Mouse (Mus musculus): ENCODE data around the gene Lmo2. TPM values are rescaled to one million over a fixed set of nuclear protein-coding genes. Genes with fewer than 3 reads are reported as not detected.
A peak's percentile ranks its signal among the peaks of the same experiment; 100 is the strongest.

The Lmo2 gene
- total and polyA plus RNA-seq, 2 experiments = 3.8 to 4.5 TPM

DNA sequence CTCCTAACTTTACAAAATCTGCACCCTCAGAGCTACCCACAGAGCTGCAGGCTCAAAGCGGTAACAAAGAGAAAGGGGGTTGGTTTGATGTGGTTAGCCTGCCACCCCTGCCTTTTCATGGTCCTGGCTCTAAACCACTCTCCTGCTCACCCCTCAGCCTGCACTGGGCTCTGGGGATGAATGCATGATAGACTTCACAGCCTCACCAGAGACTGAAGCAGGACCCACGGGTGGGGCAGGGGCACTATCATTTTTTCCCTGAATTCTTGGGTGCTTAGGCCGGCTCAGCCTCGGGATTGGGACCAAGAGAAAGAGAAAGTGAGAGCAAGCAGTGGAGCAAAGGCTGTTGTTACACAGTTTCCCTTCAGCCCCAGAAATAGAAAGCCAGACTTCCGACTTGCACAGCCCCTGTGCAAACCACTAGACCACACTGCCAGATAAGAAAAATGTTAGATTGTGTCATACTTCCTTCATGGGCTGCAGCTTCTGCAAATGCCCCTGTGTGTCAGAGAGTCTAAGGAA is 12.2 kb upstream of the Lmo2 start:
- no peak for TF ChIP-seq POLR2A (IDR thresholded peaks at IDR 0.05; ENCODE audit: extremely low read depth, insufficient read depth, low read length)
- TF ChIP-seq CTCF (IDR thresholded peaks at IDR 0.05; ENCODE audit: low read depth, low read length) = no peak
- Histone ChIP-seq H3K4me3 (ENCODE audit: insufficient read depth, low read depth, low read length) (no peak overlapping the region), H3K27ac (replicated peaks; ENCODE audit: insufficient read depth, low read depth, low read length) (no peak overlapping the region), H3K36me3 (ENCODE audit: control insufficient read depth, insufficient read depth, low read length) (no peaks in the 10 kb centered on the region), H3K9ac (ENCODE audit: low read depth, low read length) (no peak overlapping the region), H3K4me1 (ENCODE audit: control insufficient read depth, insufficient read depth, low read length) (no peaks in the 10 kb centered on the region), H3K79me2 (ENCODE audit: control insufficient read depth, insufficient read depth, low read length) (no peaks in the 10 kb centered on the region), H3K27me3 (ENCODE audit: control insufficient read depth, insufficient read depth, low read length) (no peaks in the 10 kb centered on the region)
- 74% methylated on average over 5 of the region's 5 CpGs for WGBS
- peak; percentile 12 for DNase-seq (ENCODE audit: extremely low read depth, low read depth, low spot score)

DNA sequence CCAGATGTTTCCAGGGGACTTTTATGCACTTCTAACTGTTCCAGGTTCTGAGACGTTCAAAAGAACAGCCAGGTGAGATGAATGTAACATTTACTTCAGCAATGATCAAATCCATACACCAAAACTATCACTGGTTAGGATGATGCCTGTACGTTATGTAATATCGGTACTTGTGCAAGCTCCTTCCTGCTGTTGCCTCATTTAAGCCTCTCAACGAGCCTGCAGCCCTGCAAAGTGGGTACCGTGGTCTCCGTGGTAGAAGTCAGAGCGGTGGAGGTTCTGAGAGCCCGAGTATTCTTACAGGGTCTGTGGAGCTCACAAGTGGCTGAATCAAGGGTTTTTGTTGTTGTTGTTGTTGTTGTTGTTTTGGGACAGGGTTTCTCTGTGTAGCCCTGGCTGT is 10.9 kb upstream of the Lmo2 start:
- H3K36me3 ChIP-seq (ENCODE audit: control insufficient read depth, insufficient read depth, low read length) = no peaks in the 10 kb centered on the region
- H3K27ac ChIP-seq (replicated peaks; ENCODE audit: insufficient read depth, low read depth, low read length) = no peak overlapping the region
- WGBS = 85% methylated on average over 8 of the region's 8 CpGs
- TF ChIP-seq CTCF (IDR thresholded peaks at IDR 0.05; ENCODE audit: low read depth, low read length) (no peak), POLR2A (IDR thresholded peaks at IDR 0.05; ENCODE audit: extremely low read depth, insufficient read depth, low read length) (no peak)
- H3K4me1 ChIP-seq (ENCODE audit: control insufficient read depth, insufficient read depth, low read length) = no peaks in the 10 kb centered on the region
- H3K9ac ChIP-seq (ENCODE audit: low read depth, low read length) = no peak overlapping the region
- H3K4me3 ChIP-seq (ENCODE audit: insufficient read depth, low read depth, low read length) = no peak overlapping the region
- no peak for DNase-seq (ENCODE audit: extremely low read depth, low read depth, low spot score)
- no peaks in the 10 kb centered on the region for H3K79me2 ChIP-seq (ENCODE audit: control insufficient read depth, insufficient read depth, low read length)
- no peaks in the 10 kb centered on the region for H3K27me3 ChIP-seq (ENCODE audit: control insufficient read depth, insufficient read depth, low read length)

DNA sequence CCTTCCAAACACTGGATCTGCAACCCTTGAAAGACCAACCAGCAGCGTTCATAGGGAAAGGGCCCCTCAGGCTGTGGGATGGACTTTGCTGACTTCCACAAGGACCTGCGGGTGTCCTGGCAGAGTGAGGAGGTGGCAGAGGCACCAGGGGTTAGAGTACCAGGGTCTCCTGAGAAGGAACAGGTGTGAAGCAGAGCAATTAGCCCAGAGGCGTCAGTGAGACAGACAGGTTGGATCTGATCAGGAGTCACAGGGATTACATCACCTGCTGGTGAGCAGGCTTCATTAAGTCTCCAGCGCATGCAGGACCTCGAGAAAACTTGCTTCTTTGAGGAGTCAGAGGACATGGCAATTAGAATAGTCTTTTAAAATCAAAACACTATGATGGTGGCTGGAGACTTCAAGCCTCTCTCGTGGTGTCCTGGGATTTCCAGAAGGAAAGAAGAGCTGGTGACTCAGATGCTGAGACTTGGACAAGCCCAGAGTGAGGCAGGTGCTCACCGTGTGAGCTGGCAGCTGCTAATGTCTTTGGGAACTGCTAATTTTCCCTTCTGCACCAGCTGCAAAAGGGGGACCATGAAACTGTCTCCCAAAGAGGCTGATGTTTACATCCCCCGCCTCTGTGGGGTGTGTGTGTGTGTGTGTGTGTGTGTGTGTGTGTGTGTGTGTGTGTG is 9.7 kb upstream of the Lmo2 start:
- Histone ChIP-seq H3K4me3 (ENCODE audit: insufficient read depth, low read depth, low read length) (no peak overlapping the region), H3K9ac (ENCODE audit: low read depth, low read length) (no peak overlapping the region), H3K27ac (replicated peaks; ENCODE audit: insufficient read depth, low read depth, low read length) (no peak overlapping the region), H3K79me2 (ENCODE audit: control insufficient read depth, insufficient read depth, low read length) (no peaks in the 10 kb centered on the region), H3K4me1 (ENCODE audit: control insufficient read depth, insufficient read depth, low read length) (no peaks in the 10 kb centered on the region), H3K36me3 (ENCODE audit: control insufficient read depth, insufficient read depth, low read length) (no peaks in the 10 kb centered on the region), H3K27me3 (ENCODE audit: control insufficient read depth, insufficient read depth, low read length) (no peaks in the 10 kb centered on the region)
- TF ChIP-seq CTCF (IDR thresholded peaks at IDR 0.05; ENCODE audit: low read depth, low read length) = no peak
- no peak for TF ChIP-seq POLR2A (IDR thresholded peaks at IDR 0.05; ENCODE audit: extremely low read depth, insufficient read depth, low read length)
- WGBS = 72% methylated on average over 8 of the region's 8 CpGs
- DNase-seq (ENCODE audit: extremely low read depth, low read depth, low spot score) = no peak

DNA sequence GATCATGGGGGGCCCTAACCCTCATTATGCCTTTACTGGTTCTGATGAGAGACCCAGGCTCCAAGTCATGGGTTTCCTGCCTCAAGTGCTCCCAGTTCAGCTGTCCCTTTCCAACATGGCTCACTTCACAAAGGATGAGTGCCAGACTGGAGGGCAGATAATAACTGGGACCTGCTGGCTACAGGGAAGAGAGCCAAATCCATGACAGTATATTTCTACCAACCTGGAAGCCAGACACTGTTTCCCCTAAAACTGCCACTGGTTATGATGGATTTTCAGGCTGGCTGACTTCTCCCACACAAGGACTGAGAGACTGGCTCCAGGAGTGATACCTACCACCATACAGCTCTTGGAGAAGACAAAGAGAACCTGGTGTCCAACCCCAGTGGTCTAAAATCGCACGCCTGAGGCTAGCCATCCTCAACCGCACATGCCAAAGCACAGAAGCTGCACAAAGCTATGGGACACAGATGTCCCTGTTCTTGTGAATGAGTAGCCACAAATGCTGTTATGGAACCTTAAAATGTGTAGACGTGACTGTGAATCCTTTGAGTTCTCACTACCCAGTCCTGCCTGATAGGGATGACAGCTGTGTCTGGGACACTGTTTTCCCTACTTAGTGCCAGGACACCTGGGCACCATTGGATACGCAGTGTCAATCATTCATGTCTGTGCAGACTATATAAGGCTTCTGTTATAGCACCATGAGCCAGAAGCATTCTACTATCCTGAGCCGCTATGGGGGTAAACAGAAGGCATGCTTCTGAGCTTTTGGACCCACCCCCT is 4.5 kb upstream of the Lmo2 start:
- Histone ChIP-seq H3K36me3 (ENCODE audit: control insufficient read depth, insufficient read depth, low read length) (no peaks in the 10 kb centered on the region), H3K4me1 (ENCODE audit: control insufficient read depth, insufficient read depth, low read length) (peaks cover 2% of the 10 kb centered on the region; the same call in 1 of the 2 replicates), H3K27ac (replicated peaks; ENCODE audit: insufficient read depth, low read depth, low read length) (no peak overlapping the region), H3K9ac (ENCODE audit: low read depth, low read length) (no peak overlapping the region), H3K79me2 (ENCODE audit: control insufficient read depth, insufficient read depth, low read length) (no peaks in the 10 kb centered on the region), H3K4me3 (ENCODE audit: insufficient read depth, low read depth, low read length) (no peak overlapping the region), H3K27me3 (ENCODE audit: control insufficient read depth, insufficient read depth, low read length) (no peaks in the 10 kb centered on the region)
- no peak for DNase-seq (ENCODE audit: extremely low read depth, low read depth, low spot score)
- 93% methylated on average over 6 of the region's 6 CpGs for WGBS
- TF ChIP-seq POLR2A (IDR thresholded peaks at IDR 0.05; ENCODE audit: extremely low read depth, insufficient read depth, low read length) (no peak), CTCF (IDR thresholded peaks at IDR 0.05; ENCODE audit: low read depth, low read length) (no peak)

DNA sequence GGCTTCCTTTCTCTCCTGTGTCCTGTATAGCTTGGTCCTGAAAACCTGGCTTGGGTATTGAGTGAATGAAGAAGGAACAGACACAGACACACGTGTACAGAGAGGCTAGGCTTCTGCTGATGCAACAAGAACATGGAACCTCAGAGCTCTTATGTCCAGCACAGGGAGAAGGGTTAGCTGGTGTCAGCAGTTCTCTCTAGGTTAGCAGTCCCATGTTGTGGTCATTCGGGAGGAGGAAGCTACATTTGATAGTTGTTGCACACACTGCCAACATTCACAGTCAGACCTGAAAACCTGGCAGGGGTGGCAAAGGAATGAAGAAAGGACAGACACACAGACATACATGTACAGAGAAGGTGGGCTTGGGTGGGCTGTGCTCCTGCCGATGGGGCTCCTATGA is 2.1 kb upstream of the Lmo2 start:
- no peaks in the 10 kb centered on the region for H3K79me2 ChIP-seq (ENCODE audit: control insufficient read depth, insufficient read depth, low read length)
- DNase-seq (ENCODE audit: extremely low read depth, low read depth, low spot score) = peak; percentile 14
- peaks cover 3% of the 10 kb centered on the region; the same call in 1 of the 2 replicates for H3K4me1 ChIP-seq (ENCODE audit: control insufficient read depth, insufficient read depth, low read length)
- H3K9ac ChIP-seq (ENCODE audit: low read depth, low read length) = no peak overlapping the region
- no peaks in the 10 kb centered on the region for H3K27me3 ChIP-seq (ENCODE audit: control insufficient read depth, insufficient read depth, low read length)
- H3K36me3 ChIP-seq (ENCODE audit: control insufficient read depth, insufficient read depth, low read length) = no peaks in the 10 kb centered on the region
- H3K27ac ChIP-seq (replicated peaks; ENCODE audit: insufficient read depth, low read depth, low read length) = no peak overlapping the region
- TF ChIP-seq CTCF (IDR thresholded peaks at IDR 0.05; ENCODE audit: low read depth, low read length) = no peak
- no peak for TF ChIP-seq POLR2A (IDR thresholded peaks at IDR 0.05; ENCODE audit: extremely low read depth, insufficient read depth, low read length)
- 71% methylated on average over 3 of the region's 3 CpGs for WGBS
- no peak overlapping the region for H3K4me3 ChIP-seq (ENCODE audit: insufficient read depth, low read depth, low read length)
